Mouse (Mus musculus) ES-Bruce4 (cell line): ENCODE data around the gene Lca5.

Source experiments
- CTCF ChIP-seq: IDR thresholded peaks from one replicate; pipeline ENCODE4 v1.8.1; 2011; ENCODE audit warnings: low read depth, low read length
- EP300 ChIP-seq: IDR thresholded peaks from 2 replicates; pipeline ENCODE4 v1.6.1; 2011; ENCODE audit warnings: low read depth, low read length; ENCODE audit not compliant: insufficient read depth

DNA sequence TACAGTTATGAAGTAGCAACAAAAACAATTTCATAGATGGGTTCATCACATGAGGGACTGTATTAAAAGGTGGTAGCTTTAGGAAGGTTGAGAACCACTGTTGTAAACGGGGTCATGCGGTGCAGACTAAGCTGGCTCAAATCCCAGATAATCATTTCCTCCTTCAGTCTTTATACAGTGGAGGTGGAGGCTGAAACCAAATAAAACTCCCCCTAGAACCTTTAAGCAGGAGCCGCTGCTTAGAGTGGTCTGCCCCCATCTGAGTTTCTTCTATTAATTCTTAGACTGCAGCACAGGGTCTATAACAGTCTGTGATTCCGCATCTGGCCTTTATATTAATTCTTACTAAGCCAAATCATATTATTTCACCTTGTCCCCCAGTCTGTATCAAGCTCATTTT lies 85.1 kb downstream of the Lca5 start:
- TF ChIP-seq CTCF (no peak), EP300 (no peak)
